Mouse (Mus musculus) liver, embryonic 14.5 days (tissue): ENCODE data around the gene Tmem121. TPM values are rescaled to one million over a fixed set of nuclear protein-coding genes. Genes with fewer than 3 reads are reported as not detected.

Source experiments
- ATAC-seq: fragments of 200-750 bp; cut with Nextera tagmentation; 2 replicates; pipeline ENCODE4 v1.8.0; 2017; ENCODE audit warnings: moderate number of reproducible peaks, mild to moderate bottlenecking, moderate library complexity; ENCODE audit not compliant: insufficient read depth
- DNase-seq, 3 experiments: peaks; one replicate each; pipeline ENCODE4 v3.0.0-alpha.2; 2012 to 2013; ENCODE audit warnings: low read depth in 3 of 3, low spot score in 3 of 3
- H3K27ac ChIP-seq: fragments of 300-500 bp; sonication (generic); 2 replicates; pipeline ENCODE4 v1.5.1; 2014; ENCODE audit warnings: moderate library complexity, mild to moderate bottlenecking, control low read depth, inconsistent platforms
- H3K27me3 ChIP-seq: fragments of 300-500 bp; sonication (generic); 2 replicates; pipeline ENCODE4 v1.6.1; 2014; ENCODE audit warnings: mild to moderate bottlenecking, low read length, moderate library complexity; ENCODE audit not compliant: control insufficient read depth, insufficient read depth
- H3K36me3 ChIP-seq: fragments of 300-500 bp; sonication (generic); replicated peaks from 2 replicates; pipeline ENCODE4 v1.6.1; 2014; ENCODE audit warnings: low read depth; ENCODE audit not compliant: control insufficient read depth, insufficient read depth
- H3K4me1 ChIP-seq, 2 experiments: fragments of 200-500 bp in 1 of 2; fragments of 300-500 bp in 1 of 2; sonication (generic) in 1 of 2; replicated peaks; 2 replicates each; pipeline ENCODE4 v1.6.1; 2012 to 2014; ENCODE audit warnings: antibody characterized with exemption in 1 of 2, inconsistent platforms in 1 of 2, low read length in 1 of 2; ENCODE audit not compliant: control insufficient read depth in 2 of 2, insufficient read depth in 2 of 2
- H3K4me2 ChIP-seq: fragments of 300-500 bp; sonication (generic); 2 replicates; pipeline ENCODE4 v1.6.1; 2014; ENCODE audit warnings: low read depth, mild to moderate bottlenecking, control low read depth, moderate library complexity
- H3K4me3 ChIP-seq, 2 experiments: fragments of 200-500 bp in 1 of 2; fragments of 300-500 bp in 1 of 2; sonication (generic) in 1 of 2; 2 replicates each; pipeline ENCODE4 v1.5.1; 2012 to 2014; ENCODE audit warnings: low read depth in 2 of 2, low read length in 2 of 2, mild to moderate bottlenecking in 2 of 2, control low read depth in 1 of 2, inconsistent platforms in 1 of 2, moderate library complexity in 1 of 2; ENCODE audit not compliant: insufficient read depth in 1 of 2
- H3K9ac ChIP-seq: fragments of 300-500 bp; sonication (generic); replicated peaks from 2 replicates; pipeline ENCODE4 v1.6.1; 2014; ENCODE audit warnings: mild to moderate bottlenecking, control low read depth, moderate library complexity
- H3K9me3 ChIP-seq: fragments of 300-500 bp; sonication (generic); 2 replicates; pipeline ENCODE4 v1.6.1; 2016; ENCODE audit warnings: low read length, mixed read lengths; ENCODE audit not compliant: control insufficient read depth
- CTCF ChIP-seq: IDR thresholded peaks from 2 replicates; pipeline ENCODE4 v1.5.1; 2016; ENCODE audit warnings: antibody characterized with exemption, low read depth, control low read depth
- EP300 ChIP-seq: IDR thresholded peaks from 2 replicates; pipeline ENCODE4 v1.6.1; 2016; ENCODE audit warnings: antibody characterized with exemption, low read depth
- WGBS: fragments of 180-500 bp; shearing (Covaris S2); extraction: QIAGEN DNeasy Blood & Tissue Kit; methylation state at CpG from one replicate; pipeline ENCODE4 v1.1.7; 2014; ENCODE audit not compliant: insufficient replicate concordance; 5-methylcytosine and 5-hydroxymethylcytosine counted together
- polyA plus RNA-seq, 2 experiments: library from polyadenylated mRNA; depleted of rRNA in 1 of 2; stranded (reverse) in 1 of 2; unstranded in 1 of 2; fragments of >200 nt; fragmentation: Nextera tagmentation in 1 of 2; extraction: Ambion mirVana in 1 of 2; gene quantifications; 2 replicates each; pipeline versions ENCODE4 v1.2.1 to v1.2.3; 2012 to 2014

The Tmem121 gene
- polyA plus RNA-seq, 2 experiments: 0.11 to 0.29 TPM

DNA sequence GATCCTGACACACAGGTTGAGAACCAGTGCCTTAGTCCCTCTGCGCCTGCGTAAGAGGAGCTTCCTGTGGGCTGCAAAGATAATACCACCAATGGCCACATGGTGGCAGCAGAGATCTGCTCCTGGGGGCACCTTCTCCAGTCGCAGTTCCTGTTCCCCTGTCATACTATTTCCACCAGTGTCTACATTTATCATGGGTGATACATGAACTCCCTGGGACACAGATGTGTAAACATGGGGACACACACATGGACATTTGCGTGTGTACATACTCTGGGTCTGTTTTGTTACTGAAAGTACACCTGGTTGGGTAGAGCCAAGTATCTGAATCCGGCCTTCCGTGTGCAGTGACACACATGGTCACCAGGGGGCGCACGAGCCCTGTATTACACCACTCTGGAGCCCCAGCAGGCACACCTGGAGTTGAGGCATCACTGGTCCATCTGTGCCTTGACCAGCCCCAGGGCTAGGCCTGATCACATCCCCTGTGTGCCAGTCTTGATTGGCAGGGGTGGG is 36.4 kb downstream of the Tmem121 start:
- Histone ChIP-seq H3K9ac (no peak overlapping the region), H3K27me3 (no peaks in the 10 kb centered on the region), H3K4me3 (peak overlapping the region in 1 of 2 experiments; percentile 41; a peak in 2 of 4 replicates), H3K27ac (no peak overlapping the region), H3K4me1 (no peaks in the 10 kb centered on the region), H3K9me3 (no peaks in the 10 kb centered on the region), H3K4me2 (peak overlapping the region; percentile 1), H3K36me3 (no peaks in the 10 kb centered on the region)
- peak; percentile 54; the same call in 1 of the 2 replicates for ATAC-seq
- TF ChIP-seq CTCF: peak; percentile 92
- no peak for TF ChIP-seq EP300
- WGBS: 6% methylated on average over 8 of the region's 8 CpGs
- DNase-seq: peak; percentile 67 to 73 (median 72)

DNA sequence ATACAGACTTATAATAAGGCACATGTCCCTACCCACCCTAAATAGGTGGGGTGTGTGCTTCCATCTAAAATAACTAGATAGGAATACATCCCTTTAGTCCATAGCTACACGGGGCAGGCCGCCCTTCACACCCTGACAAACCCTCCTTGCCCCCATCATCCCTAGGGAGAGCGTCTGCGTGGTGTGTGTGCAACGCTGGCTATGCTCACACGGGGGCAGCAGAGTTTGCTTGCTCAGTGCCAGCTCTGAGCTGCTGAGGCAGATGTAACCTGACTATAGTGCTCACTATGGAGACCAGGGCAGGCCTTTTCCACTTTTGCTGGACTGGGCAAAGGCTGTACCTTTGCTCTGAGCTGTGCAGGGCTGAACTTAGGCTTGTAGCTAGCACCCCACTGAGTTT is 37.0 kb downstream of the Tmem121 start:
- DNase-seq: no peak

DNA sequence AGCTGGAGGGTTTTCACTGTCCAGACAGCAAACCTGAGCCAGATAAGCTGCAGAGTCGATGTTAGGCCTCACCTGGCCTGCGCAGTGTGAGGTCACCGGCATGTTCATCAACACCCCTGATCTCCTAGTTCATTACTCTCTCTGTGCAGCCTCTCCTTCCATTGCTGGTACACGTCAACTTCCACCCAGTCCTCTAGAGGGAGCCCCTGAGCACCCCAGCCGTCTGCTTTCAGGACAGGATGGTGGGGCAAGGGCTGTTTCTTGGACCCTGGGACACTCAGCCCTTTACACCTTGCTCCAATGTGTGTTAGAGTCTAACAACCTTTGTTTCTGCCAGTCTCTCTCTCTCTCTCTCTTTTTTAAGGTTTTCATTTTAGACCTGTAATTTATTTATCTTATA is 38.5 kb downstream of the Tmem121 start:
- ATAC-seq (no peak), DNase-seq (no peak)
- H3K36me3 ChIP-seq: no peaks in the 10 kb centered on the region
- no peak overlapping the region for H3K4me3 ChIP-seq
- no peak overlapping the region for H3K4me2 ChIP-seq
- 51% methylated on average over 5 of the region's 5 CpGs for WGBS
- no peaks in the 10 kb centered on the region for H3K9me3 ChIP-seq
- no peaks in the 10 kb centered on the region for H3K4me1 ChIP-seq
- TF ChIP-seq CTCF: peak; percentile 72
- TF ChIP-seq EP300: no peak
- no peak overlapping the region for H3K27ac ChIP-seq
- no peak overlapping the region for H3K9ac ChIP-seq
- H3K27me3 ChIP-seq: no peaks in the 10 kb centered on the region

More for the DNA sequence above, 37.0 kb downstream of the Tmem121 start:
- Histone ChIP-seq H3K27me3 (no peaks in the 10 kb centered on the region), H3K4me3 (no peak overlapping the region), H3K36me3 (no peaks in the 10 kb centered on the region), H3K27ac (no peak overlapping the region), H3K9me3 (no peaks in the 10 kb centered on the region), H3K4me1 (no peaks in the 10 kb centered on the region), H3K4me2 (no peak overlapping the region), H3K9ac (no peak overlapping the region)
- ATAC-seq: peak; percentile 28; the same call in 1 of the 2 replicates
- 23% methylated on average over 6 of the region's 6 CpGs for WGBS
- TF ChIP-seq EP300: no peak
- peak; percentile 71 for TF ChIP-seq CTCF

DNA sequence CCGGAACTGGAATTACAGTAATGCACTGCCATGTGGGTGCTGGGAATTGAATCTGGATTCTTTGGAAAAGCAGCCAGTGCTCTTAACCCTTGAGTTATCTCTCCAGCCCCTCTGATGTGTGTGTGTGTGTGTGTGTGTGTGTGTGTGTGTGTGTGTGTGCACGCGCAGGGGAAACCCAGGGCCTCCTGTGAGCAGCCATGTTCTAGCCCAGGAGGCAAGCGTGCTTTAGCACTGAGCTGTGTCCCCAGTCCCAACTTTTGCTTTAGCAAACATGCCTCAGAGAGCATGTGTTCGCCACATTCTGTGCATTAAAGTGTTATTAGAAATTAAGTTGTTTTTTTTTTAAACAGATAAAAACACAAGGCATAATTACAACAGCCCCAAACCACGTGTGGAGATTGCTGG is 39.0 kb downstream of the Tmem121 start:
- H3K9me3 ChIP-seq: no peaks in the 10 kb centered on the region
- TF ChIP-seq CTCF (no peak), EP300 (no peak)
- DNase-seq (no peak), ATAC-seq (no peak)
- no peaks in the 10 kb centered on the region for H3K36me3 ChIP-seq
- WGBS: 73% methylated on average over 6 of the region's 6 CpGs
- H3K4me1 ChIP-seq: no peaks in the 10 kb centered on the region
- H3K27ac ChIP-seq: no peak overlapping the region
- H3K9ac ChIP-seq: no peak overlapping the region
- no peak overlapping the region for H3K4me2 ChIP-seq
- H3K27me3 ChIP-seq: no peaks in the 10 kb centered on the region
- H3K4me3 ChIP-seq: no peak overlapping the region

DNA sequence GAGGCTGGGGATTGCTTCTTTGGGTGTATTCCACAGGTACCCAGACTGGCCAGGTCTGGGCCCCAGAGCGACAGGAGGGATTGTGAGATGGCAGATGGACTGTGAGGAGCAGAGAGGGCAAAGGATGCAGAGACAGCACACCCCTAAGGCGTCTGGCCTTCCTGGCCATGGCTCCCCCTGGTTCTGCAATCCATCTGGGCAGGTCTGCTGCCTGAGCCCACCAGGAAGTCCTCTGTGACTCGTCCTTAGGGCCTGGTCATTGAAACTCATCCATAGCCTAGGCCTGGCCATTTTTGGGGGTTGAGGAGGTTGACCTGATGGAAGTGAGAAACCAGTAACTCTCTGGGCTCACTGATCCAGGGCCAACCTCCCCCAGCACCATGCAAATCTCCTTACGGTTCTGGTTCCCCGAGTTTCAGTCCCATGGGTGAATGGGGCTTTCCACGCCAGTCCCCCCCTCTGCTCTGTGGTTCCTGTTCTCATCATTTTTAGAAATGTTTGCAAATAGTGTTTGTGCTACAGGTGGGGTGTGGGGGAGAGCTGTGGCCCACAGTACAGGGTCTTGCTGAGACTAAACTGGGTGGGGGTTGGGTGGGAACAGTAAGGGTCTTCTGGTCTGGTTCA is 42.4 kb downstream of the Tmem121 start:
- WGBS: 50% methylated on average over 6 of the region's 6 CpGs
- H3K27ac ChIP-seq: no peak overlapping the region
- DNase-seq: no peak

More for the DNA sequence above, 42.4 kb downstream of the Tmem121 start:
- TF ChIP-seq EP300 (no peak), CTCF (no peak)
- Histone ChIP-seq H3K36me3 (no peaks in the 10 kb centered on the region), H3K27me3 (no peaks in the 10 kb centered on the region), H3K4me2 (no peak overlapping the region), H3K4me1 (no peaks in the 10 kb centered on the region), H3K9me3 (no peaks in the 10 kb centered on the region), H3K4me3 (no peak overlapping the region), H3K9ac (no peak overlapping the region)
- ATAC-seq: no peak
